8 mouse cellular contexts compared by ENCODE assay signal in genomic region chr3:94974528-94975422, GRCm38 (mm10). TPM values are rescaled to one million over a fixed set of nuclear protein-coding genes. Genes with fewer than 3 reads are reported as not detected.
DNase-seq lines count a peak whose midpoint lies in the region; ATAC-seq and TF ChIP-seq lines count a peak whose summit lies in the region.

Pi4kb (plus strand) TSS chr3:94974731.

- intact Hi-C loops in heart, postnatal 25 days (cut with DNase I), result loop anchor here (1.0 kb wide), 1 partner anchor 20 kb away; the partner anchor contains the start of gene Rfx5

- DNase-seq in ES-E14 (ENCODE audit: low read depth, low spot score), result peak; percentile 93
- DNase-seq in cerebellum, adult 11-12 months, result peak; percentile 83
- peak; percentile 73 for DNase-seq in heart, postnatal 25 days (ENCODE audit: low spot score)
- peak; percentile 75 to 89 for DNase-seq in layer of hippocampus, adult 18-20 months (ENCODE audit: low spot score in 2 of 2)
- peak; percentile 89 for DNase-seq in lung, adult 2 months
- DNase-seq in thymus, adult 18-20 months, result peak; percentile 66 to 79

- TF ChIP-seq CTCF in lung, adult 2 months (IDR thresholded peaks at IDR 0.05; ENCODE audit: insufficient read depth, low read length), result no peak

- ATAC-seq in forebrain, embryonic 15.5 days (replicated peaks), result peak; percentile 96
- ATAC-seq in neutrophil, adult 5-6 weeks (ENCODE audit: extremely low read depth, insufficient number of reproducible peaks, low FRiP score, poor library complexity, severe bottlenecking), result peak; percentile 91

- under 1% methylated on average over 57 of the region's 57 CpGs for WGBS in forebrain, embryonic 15.5 days
- 1% methylated on average over 55 of the region's 57 CpGs for WGBS in lung, adult 2 months

- in situ Hi-C loops in ES-E14 (cut with MboI; ENCODE audit: low sequenced_read_pairs in 2 of 2, unreplicated experiment in 2 of 2), result no loop called here

- H3K27me3 ChIP-seq in forebrain, embryonic 15.5 days, result no peaks in the 10 kb centered on the region

- H3K27ac ChIP-seq in ES-E14 (ENCODE audit: insufficient read depth, low read depth, low read length, poor library complexity, severe bottlenecking), result peak within 1 kb of the TSS; percentile 65
- H3K27ac ChIP-seq in forebrain, embryonic 15.5 days (replicated peaks), result peak within 1 kb of the TSS; percentile 92

- H3K9ac ChIP-seq in ES-E14 (ENCODE audit: insufficient read depth, low read depth, low read length, poor library complexity, severe bottlenecking), result peak within 1 kb of the TSS; percentile 88
- peak within 1 kb of the TSS; percentile 96 for H3K9ac ChIP-seq in forebrain, embryonic 15.5 days (replicated peaks)

- no peaks in the 10 kb centered on the region for H3K36me3 ChIP-seq in ES-E14 (ENCODE audit: control insufficient read depth, insufficient read depth, low read length, poor library complexity, severe bottlenecking)
- H3K36me3 ChIP-seq in forebrain, embryonic 15.5 days, result peaks cover 9% of the 10 kb centered on the region; the same call in 1 of the 2 replicates

- peaks cover 0 to 3% of the 10 kb centered on the region in 2 experiments; a peak in 1 of 4 replicates for H3K4me1 ChIP-seq in ES-E14 (ENCODE audit: control insufficient read depth in 2 of 2, insufficient read depth in 2 of 2, low read length in 2 of 2, poor library complexity in 1 of 2)
- H3K4me1 ChIP-seq in forebrain, embryonic 15.5 days, result peaks cover 18% of the 10 kb centered on the region
- peaks cover 8% of the 10 kb centered on the region; the same call in 1 of the 2 replicates for H3K4me1 ChIP-seq in lung, adult 2 months (ENCODE audit: control insufficient read depth, insufficient read depth, low read length)

- H3K9me3 ChIP-seq in ES-E14 (ENCODE audit: control insufficient read depth, insufficient read depth, low read depth, low read length), result no peaks in the 10 kb centered on the region
- no peaks in the 10 kb centered on the region for H3K9me3 ChIP-seq in forebrain, embryonic 15.5 days

- H3K4me2 ChIP-seq in forebrain, embryonic 15.5 days (replicated peaks), result peak within 1 kb of the TSS; percentile 54

- peak; percentile 71; the same call in 1 of the 2 replicates for TF ChIP-seq POLR2A in lung, adult 2 months (IDR thresholded peaks at IDR 0.05; ENCODE audit: borderline replicate concordance, extremely low read depth, low read depth, low read length)

- H3K4me3 ChIP-seq in ES-E14 (ENCODE audit: insufficient read depth in 1 of 2, low read depth in 1 of 2, low read length in 2 of 2, poor library complexity in 1 of 2, severe bottlenecking in 1 of 2), result peak within 1 kb of the TSS; percentile 94 to 97
- H3K4me3 ChIP-seq in forebrain, embryonic 15.5 days, result peak within 1 kb of the TSS; percentile 96
- H3K4me3 ChIP-seq in lung, adult 2 months (replicated peaks; ENCODE audit: extremely low read depth, low read depth, low read length), result peak within 1 kb of the TSS; percentile 90

TF ChIP-seq in ES-E14, 5 proteins besides CTCF, POLR2A, EP300 and RAD21:
- TF ChIP-seq HCFC1 (IDR thresholded peaks at IDR 0.05; ENCODE audit: borderline replicate concordance, insufficient read depth, low read length) (peak; percentile 67; the same call in 1 of the 2 replicates), MAFK (IDR thresholded peaks at IDR 0.05; ENCODE audit: insufficient read depth, low read depth, low read length) (no peak)

RNA-seq across cellular contexts. Expression of gene Pi4kb, which starts in this region (rescaled TPM):
- 29.7 and 34.4 TPM in 2 replicates for total RNA-seq in ES-E14 (2012; rRNA removed)
- polyA plus RNA-seq in forebrain, embryonic 15.5 days (2015; fragmentation: Nextera tagmentation; extraction: Ambion mirVana), result 24.9 and 27.1 TPM in 2 replicates
- 10 to 100 TPM; 25.3 to 27.0 TPM for total RNA-seq in heart, postnatal 25 days (2021)
- 10 to 100 TPM; 61.1 to 63.4 TPM for total RNA-seq in layer of hippocampus, adult 18-20 months (2021)
- polyA plus RNA-seq in lung, adult 2 months (2012; rRNA removed), result 33.8 and 38.1 TPM in 2 replicates
- 40.3 and 42.2 TPM in 2 replicates for total RNA-seq in neutrophil, adult 5-6 weeks (2017)

Comparison
In these comparisons a context has a peak if more than half of its experiments do, and no peak if none do; other contexts are left out.
1. Peak in every context shown above with its lines: DNase-seq, ATAC-seq, H3K4me3 ChIP-seq and H3K27ac ChIP-seq.